Mouse (Mus musculus) right cerebral cortex, adult 18-20 months (tissue): ENCODE data around the gene Gpkow.

Experiments
- DNase-seq: peaks from one replicate; pipeline ENCODE4 v3.0.0; 2022; ENCODE audit warnings: mixed read lengths

Gpkow gene

DNA sequence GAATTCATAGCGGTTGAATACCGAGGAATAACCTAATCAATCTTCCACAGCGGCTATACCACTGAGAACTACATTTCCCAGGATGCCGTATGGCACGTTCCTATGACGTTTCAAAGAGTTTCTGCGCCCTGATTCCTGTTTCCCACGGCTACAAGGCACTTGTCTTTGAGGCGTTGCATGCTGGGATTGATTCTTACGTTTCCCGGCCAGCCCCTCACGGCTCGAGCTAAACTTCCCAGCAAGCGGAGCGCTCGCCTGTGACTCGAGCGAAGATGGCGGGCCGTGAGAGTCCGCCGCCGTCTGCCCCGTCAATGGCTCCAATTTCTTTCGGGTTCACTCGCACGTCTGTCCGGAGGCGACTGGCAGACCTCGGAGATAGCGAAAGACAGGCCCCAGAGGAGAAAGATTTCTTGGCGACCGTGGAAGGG lies at the start of gene Gpkow:
Gene Gpkow (plus strand): TSS at position 178 of the 428 bp plus-strand sequence.
- DNase-seq, result peak; percentile 92

DNA sequence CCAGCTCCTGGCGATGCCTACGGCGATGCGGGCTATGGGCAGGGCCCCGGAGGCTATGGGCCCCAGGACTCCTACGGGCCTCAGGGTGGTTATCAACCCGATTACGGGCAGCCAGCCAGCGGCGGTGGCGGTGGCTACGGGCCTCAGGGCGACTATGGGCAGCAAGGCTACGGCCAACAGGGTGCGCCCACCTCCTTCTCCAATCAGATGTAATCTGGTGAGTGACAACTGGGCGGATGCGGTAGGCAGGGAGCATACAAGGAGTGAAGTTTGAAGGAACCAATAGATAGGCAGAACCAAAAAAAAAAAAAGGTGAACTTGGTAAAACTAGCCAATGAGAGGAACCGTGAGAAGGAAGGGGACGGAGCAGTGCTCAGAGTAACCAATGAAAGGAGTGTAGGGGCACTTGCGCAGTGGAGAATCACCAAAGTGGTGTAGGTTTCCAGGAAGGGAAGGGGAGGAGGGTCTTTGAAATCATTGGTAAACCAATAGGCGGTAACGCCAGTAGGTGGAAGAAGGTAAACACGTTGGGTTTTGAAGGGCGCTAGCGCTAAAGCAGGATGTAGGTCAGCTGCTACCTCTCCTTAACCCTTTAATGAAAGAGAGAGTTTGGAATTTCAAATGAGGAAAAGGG lies 48.1 kb upstream of the Gpkow start:
- peak; percentile 75 for DNase-seq

DNA sequence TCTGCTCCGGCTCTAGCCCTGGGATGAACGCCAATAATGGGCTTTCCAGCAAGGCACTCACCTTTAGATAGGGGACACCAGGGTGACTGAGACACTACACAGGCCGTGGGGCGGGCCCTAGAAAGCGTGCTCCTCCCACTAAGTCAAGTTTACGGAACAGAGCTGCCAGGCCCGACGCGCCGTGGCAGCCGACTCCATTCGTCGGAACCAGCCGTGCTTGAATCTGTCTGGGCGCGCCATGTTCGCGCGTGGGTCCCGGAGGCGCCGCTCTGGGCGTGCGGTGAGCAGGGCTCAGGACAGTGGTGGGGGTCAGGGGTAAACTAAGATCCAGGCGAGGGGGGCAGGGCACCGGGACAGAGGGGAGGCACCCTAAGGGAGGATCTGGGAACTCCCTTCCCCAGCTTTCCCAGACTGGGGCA lies 39.7 kb upstream of the Gpkow start, which contains the start of gene Prickle3:
Gene Prickle3 (plus strand): TSS at position 40 of the 419 bp plus-strand sequence.
- DNase-seq, result no peak

DNA sequence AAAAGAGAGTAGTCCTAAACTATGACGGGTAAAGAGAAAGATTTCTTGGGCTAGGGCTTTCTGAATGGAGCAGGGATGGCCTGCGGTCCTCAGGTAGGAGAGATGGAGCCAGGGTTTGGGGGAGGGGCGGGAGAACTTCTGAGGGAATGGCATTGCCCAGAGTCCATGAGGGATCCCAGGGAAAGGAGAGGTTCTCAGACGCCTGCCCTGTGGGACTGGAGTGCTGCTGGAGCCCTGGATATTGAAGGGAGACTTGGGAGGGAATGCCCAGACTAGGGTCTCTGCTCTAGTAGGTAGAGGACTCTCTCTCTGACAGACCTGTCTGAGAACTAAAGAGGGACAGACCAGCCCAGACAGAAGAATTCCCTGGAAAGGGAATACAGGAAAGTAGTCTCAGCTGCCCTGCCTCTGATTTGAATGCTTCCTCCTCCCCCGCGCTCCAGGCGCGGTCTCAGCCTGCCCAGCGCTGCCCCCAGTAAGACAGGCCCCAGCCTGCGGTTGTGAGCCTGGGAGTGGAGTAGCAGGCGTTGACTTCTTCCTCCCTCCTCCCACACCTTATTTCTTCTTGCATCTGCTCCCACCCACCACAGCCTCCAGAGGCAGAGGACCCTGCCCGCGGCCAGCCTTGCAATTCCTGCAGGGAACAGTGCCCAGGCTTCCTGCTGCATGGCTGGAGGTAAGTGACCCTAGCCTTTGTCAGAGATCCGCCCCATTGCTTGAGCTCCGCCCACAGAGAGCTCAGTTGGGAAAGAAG lies 38.7 kb upstream of the Gpkow start:
- DNase-seq, result no peak

DNA sequence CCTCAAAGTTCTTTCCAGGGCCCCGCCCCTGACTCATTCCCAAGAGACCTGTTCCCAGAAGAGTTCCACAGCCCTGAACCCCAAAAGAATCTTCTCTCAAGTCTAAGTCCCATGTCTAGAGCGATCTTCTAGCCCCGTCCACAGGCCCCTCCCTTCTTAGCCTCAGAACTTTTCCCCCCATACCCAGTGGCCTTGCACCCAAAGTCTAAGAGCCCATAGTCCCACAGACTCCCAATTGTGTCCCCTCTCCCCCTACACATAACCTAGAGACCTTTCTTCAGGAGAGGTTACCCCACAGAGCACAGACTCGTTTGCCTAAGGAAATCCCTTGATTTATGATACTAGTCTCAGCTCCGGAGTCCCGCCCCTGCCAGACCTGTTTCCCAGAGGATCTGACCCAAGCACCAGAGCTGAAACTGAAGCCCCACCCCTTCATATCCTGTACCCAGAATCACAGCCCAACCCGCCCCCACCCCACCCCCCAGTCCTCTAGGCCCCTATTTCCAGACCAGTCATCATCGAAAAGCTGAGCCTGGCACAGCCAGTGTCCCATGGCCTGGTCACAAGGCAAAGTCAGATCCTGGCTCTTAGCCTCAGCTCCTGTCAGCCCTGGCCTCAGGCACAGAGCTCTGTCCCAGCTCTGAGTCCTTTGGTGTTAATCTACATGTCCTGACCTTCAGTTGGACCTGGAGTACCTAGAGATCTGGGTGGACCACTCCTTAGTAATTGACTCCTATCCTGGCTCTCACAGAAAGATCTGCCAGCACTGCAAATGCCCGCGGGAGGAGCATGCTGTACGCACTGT lies 37.9 kb upstream of the Gpkow start:
- no peak for DNase-seq

DNA sequence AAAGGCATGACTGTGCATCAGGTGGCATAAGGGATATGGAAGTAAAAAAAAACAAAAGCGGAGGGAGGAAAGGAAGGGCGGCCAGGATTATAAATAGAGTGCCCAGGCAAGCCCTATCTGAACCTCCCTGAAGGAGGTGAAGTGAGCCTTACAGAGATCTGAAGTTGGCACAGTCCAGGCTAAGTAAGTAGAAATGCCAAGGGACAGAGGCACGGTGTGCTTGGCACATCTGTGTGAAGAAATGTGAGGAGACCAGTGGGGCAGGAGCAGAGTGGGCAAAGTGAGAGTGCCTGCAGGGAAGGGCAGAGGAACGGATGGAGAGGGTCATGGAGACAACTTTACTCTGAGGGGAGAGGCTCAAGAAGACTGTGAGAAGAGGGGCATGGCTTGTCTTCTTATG lies 35.8 kb upstream of the Gpkow start:
- DNase-seq, result no peak

DNA sequence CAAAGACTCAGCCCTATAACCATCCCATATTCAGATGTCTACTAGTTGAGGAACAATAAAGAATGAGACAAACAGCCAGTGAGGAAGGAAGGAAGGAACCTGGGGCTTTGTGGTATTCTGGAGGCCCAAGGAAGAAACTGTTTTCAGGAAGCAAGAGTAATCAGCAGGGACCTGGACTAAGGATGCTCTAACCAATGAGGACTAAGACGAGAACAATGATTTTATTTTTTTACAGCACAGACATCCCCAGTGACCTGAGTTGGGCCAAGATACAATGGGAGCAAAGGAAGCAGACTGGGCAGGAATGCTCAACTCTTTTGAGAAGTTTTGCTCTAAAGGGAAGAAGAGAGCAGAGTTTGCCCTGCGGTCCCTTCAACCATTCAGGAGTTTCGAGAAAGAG lies 34.0 kb upstream of the Gpkow start:
- no peak for DNase-seq

DNA sequence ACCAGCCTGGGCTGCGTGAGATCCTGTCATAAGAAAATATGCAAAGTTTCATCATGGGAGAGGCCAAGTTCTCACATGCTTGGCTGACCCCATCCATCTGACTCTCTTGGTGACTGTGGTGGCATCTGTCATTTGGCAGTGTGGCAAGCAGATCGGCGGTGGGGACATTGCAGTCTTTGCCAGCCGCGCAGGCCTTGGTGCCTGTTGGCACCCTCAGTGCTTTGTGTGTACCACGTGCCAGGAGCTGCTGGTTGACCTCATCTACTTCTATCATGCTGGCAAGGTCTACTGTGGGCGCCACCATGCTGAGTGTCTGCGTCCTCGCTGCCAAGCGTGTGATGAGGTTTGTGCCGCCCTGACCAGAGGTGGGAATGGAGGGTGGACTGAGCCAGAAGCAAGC lies 32.1 kb upstream of the Gpkow start:
- no peak for DNase-seq

DNA sequence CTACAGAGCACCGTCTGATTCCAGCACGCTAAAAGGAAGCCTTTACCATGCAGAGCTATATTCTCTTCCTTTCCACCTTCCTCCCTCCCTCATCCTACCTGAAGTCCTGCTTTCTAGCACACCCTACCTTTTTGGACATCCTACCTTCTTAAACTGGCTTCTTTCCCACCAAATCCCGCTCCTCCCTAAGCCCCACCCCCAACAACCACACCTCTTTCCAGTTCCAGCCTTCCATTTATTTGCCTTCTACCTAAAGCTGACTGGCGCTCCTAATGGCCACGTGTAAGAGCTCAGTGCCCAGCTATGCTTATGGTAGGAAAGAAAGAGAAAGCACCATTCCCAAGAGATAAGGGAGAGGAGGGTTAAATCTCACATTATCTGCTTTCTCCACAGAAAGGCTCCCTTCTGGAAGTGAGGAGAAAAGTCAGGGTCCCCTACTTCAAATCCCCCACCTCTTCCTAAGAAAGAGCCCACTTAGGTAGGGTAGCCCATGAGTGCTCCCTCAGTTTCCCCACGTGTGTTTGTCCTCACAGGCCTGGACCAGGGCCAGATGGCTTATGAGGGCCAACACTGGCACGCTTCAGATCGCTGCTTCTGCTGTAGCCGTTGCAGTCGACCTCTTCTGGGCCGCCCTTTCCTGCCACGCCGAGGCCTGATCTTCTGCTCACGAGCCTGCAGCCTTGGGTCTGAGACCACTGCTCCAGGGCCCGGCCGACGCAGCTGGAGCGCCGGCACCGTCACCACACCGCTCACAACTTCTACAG lies 31.0 kb upstream of the Gpkow start:
- DNase-seq, result no peak

DNA sequence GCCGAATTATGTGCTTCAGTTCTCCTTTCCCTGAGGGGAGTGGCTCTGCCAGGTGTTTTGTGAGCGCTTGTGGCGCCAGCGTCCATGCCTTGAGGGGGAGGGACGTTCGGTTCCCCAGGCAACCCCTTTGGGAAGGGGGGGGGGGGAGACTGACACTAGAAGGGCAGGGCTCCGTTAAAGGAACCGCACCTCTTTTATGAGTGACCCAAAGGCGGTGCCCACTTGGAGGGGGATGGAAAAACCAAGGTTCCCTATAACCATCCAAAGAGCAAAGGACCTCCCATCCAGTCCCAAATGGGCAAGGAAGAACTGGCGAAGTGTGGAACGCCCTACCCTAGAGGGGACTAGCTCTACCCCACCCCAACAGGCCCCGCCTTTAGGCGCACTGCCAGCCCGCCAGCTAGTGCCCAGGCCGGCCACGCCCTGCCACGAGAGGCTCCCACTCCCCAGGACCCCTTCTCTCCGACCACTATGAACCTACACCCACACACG lies 26.5 kb upstream of the Gpkow start:
- no peak for DNase-seq

DNA sequence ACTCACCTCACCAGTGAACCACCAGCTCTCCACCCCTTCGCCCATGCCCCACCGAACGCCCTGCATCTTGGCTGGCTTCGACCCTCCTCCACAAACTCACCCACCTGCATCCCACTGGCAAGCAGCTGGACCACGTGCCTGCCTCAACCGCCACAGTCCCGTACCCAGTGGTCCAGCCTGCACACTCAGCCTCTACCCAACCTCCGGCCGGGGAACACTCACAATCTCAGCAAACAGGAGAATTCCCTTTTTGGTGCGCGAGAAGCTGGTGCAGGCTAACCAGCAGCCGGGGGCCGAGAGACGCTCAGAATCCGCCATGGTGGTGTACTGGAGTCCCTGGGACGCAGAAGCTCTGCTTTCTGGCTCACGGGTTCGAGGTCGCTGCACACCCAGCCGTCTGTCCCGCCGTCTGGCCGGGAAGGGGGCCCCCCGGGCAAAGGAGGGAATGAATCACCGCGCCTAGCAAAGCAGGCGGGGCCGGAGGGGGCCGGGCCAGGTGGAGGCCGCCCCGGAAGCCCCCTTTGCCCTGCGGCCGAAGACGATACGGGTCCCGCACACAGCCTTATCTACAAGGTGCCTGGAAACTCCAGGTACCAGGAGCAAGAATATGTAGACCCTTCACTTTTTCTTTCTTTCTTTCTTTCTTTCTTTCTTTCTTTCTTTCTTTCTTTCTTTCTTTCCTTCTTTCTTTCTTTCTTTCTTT lies 25.9 kb upstream of the Gpkow start, which contains the start of gene Plp2:
Gene Plp2 (minus strand): TSS at position 470 of the 703 bp plus-strand sequence.
- no peak for DNase-seq

DNA sequence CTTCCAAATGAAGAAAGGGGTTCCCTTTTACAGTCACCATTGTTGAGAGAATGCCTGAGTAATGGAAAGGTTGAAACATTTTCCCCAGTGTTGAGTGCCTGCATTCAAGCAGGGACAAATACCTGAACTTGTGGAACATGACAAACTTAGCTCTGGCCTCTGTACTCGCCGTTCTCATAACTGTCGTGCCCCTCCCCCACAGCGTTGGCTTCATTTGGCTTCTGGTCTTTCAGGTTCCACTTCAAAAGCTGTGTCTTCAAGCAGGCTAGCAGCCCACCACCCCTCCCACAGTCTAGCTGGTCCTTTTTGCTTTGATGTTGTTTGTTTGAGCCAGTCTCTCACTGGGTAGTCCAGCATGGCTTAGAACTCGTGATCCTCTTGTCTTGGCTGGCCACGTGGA lies 24.2 kb upstream of the Gpkow start:
- no peak for DNase-seq

DNA sequence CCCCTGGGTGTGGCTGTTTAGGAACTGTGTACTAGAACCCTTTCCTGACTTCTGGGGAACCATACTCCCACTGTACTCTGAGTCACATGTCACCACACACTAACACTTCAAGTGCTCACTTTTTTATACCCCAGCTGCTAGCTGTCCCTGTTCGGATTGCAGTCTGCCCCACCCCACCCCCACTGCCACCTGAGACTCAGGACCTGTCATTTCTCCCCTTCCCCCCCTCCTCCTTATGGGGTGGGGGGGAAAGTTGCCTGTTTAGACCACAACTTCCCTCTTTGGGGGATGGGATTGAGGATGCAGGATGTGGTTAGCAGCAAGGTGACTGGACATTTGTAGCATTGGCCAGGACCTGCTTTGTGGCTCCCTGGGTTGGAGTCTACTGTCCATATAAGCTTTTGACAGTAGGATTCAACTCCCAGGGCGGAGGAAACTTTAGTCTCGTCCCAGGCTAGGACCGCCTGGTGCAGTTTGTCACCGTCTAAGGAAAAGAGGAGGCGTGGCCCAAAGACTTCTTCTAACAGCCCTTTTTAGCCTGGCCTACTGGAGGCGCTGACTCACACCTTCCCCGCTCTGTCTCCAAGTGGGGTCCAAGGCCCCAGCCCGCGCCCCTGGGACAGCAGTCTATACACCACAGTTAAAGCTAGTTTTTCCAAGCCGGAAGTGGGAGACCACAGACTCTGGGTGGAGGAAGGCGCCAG lies 23.2 kb upstream of the Gpkow start:
- no peak for DNase-seq

DNA sequence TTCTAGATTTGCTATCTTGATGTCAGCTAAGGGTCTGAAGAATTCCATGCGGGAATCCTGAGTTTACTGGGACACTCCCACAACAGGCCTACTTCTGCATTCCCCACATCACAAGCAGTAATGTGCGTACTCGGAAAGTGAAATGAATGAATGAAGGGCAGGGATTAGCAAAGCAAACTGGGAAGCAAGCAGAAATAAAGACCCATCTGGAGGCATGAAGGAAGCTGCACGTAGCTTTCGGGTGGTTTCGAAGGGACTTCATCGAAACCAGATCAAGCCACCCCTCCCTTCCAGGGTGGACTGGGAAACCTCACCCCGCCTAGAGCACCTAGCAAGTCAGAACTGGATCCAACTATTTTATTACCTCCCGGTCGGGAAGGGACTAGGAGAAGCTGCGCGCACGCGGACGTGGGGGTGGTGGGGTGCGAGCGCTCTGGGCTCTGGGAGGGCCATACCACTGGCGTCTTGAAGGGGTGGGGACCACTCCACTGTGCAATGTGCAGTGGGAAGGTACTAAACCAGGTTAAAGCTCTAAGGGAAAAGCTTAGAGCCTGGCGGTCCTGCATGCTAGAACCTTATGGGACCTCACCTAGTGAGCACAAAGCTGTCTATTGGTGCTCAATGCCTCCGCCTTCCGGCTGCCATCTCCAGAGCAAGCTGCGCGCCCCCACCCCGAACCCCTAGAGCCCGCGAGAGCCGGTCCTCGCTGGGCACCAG lies 22.5 kb upstream of the Gpkow start:
- DNase-seq, result no peak

DNA sequence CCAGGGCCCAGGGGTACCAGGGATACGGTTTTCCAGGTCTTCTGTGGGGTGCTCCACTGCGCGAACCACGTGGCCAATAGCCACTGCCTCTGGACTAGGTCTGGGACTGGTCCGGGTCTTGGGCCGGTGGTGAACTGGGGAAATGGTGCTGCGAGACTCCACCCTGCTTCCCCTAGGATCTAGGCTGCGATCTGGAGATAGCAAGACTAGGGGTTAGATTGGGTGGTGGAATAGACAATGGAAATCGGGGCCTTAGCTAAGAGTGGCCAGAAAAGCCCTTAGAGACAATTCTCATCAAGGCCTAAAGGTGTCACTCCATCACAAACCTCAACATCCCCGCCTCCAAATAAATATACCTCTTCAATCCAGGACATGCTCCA lies 21.9 kb upstream of the Gpkow start:
- no peak for DNase-seq

DNA sequence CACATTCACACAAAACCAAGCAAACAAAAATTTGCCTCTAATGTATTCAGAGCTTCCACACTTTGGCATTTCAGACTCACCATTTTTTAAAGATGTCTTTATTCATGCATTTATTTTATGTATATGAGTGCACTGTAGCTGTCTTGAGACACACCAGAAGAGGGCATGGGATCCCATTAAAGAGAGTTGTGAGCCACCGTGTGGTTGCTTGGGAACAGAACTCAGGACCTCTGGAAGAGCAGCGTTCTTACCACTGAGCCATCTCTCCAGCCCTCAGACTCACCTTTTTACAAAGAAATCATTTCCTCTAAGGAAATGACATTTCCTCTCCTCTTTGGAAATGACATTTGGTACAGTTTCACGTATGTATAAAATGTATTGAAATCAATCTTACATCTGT lies 17.9 kb upstream of the Gpkow start:
- DNase-seq, result no peak

DNA sequence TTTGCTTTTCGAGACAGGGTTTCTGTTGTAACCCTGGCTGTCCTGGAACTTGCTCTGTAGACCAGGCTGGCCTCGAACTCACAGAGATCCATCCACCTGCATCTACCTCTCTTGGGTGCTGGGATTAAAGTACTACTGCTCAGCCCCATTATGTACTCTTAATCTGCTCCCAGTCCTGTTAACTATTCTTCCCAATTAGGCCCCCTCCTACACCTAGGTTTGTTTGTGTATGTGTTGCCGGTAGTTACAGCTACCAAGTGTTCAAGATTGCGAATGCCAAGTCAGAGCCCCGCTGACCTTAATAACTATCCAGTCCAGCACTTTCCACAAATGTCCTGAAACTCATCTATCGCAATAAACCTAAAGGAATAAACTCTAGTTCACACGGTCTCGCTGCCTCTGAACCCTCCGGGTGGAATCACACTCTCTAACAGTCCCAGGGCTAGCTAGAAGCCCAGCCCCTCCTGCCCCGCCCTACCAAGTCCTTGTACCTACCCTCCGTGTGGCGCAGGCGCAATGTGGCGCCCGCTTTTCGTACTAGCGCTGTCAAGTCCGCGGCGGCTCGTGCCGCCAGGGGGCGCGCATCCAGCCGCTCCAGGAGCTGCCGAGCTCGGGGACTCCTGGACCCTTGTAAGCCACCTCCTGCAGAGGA lies 17.4 kb upstream of the Gpkow start:
- DNase-seq, result peak; percentile 85

DNA sequence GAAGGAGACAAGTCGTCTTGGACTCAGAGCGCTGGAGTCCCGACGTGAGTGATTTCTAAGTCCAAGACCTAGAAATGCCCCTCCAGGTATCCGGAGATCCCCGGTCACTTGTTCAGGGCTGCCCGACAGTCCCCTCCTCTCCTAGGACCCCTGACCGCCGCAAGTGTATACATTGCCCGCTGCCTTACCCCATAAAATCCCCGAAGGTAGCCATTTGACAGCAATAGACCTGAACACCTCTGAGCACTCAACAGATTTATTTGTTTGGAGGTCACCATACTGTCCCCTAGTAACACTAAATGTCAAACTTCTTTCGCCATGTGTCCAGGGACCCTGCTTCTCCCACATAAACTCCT lies 16.9 kb upstream of the Gpkow start:
- DNase-seq, result no peak

DNA sequence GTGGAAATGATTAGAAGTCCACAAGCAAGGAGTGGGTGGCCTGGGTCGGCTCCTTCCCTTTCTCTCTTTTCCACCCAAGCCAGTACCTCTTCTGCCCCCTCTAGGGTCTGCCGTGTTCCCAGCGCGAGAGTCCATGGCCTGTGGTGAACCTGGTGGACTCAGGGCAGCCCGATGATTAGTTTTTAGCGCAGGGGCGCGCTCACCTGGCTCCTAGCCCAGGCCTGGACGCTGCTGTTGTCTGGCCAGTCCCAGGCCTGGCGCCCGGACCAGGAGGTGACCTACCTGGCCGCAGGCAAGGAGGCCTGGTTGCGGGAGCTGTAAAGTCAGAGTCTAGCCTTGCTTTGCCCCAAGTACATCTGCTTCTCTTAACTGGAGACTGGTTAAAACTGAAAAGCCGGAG lies 16.1 kb upstream of the Gpkow start, which contains the start of gene Magix:
Gene Magix (minus strand): TSS at position 388 of the 400 bp plus-strand sequence.
- no peak for DNase-seq

DNA sequence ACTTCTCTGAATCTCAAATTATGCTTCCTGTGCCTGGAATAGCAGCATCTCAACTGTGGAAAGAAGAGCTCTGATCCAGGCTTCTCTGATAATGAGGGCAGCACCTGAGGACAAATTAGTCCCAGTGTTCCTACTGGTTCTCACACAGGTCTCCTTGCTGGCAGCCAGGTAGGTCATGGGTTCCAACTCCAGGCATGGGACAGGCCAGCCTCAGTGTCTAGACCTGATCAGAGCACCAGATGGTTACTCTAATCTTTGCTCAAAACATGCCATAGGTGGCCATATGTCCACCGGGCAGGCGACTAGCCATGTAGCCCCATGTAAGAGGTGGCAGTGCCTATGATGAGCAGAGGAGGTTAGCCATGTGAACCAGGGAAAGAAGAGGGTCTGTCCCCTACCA lies 8.6 kb upstream of the Gpkow start:
- DNase-seq, result no peak
